Mouse (Mus musculus) C2C12 (cell line): ENCODE data around the gene Hdac4. TPM values are rescaled to one million over a fixed set of nuclear protein-coding genes. Genes with fewer than 3 reads are reported as not detected.

Source experiments
- H3K27me3 ChIP-seq: one replicate; pipeline ENCODE4 v1.6.1; 2011; ENCODE audit not compliant: control insufficient read depth, insufficient read depth, insufficient read length
- H3K36me3 ChIP-seq: one replicate; pipeline ENCODE4 v1.6.1; 2011; ENCODE audit not compliant: control insufficient read depth, insufficient read depth
- H3K4me3 ChIP-seq: one replicate; pipeline ENCODE4 v1.5.1; 2011; ENCODE audit warnings: mild to moderate bottlenecking, control low read depth; ENCODE audit not compliant: poor library complexity, insufficient read depth, severe bottlenecking
- H3K79me2 ChIP-seq: one replicate; pipeline ENCODE4 v1.6.1; 2011; ENCODE audit not compliant: control insufficient read depth, insufficient read depth
- H3K79me3 ChIP-seq: one replicate; pipeline ENCODE4 v1.6.1; 2011; ENCODE audit warnings: low read depth, control low read depth
- H3ac ChIP-seq: one replicate; pipeline ENCODE3; 2011; ENCODE audit warnings: low read depth; ENCODE audit not compliant: control insufficient read depth, insufficient read length
- CEBPB ChIP-seq: IDR thresholded peaks from one replicate; pipeline ENCODE4 v1.6.1; 2011; ENCODE audit warnings: low read depth, mild to moderate bottlenecking, control low read depth, moderate library complexity
- CTCF ChIP-seq: IDR thresholded peaks from one replicate; pipeline ENCODE4 v1.5.1; 2011; ENCODE audit not compliant: control insufficient read depth, insufficient read depth, insufficient read length
- FOSL1 ChIP-seq: IDR thresholded peaks from one replicate; pipeline ENCODE4 v1.8.0; 2011; ENCODE audit warnings: mild to moderate bottlenecking, low read length; ENCODE audit not compliant: poor library complexity, insufficient read depth, severe bottlenecking
- MAX ChIP-seq: IDR thresholded peaks from one replicate; pipeline ENCODE4 v1.6.1; 2011; ENCODE audit warnings: mild to moderate bottlenecking, control low read depth
- MYOD1 ChIP-seq: IDR thresholded peaks from one replicate; pipeline ENCODE4 v1.6.1; 2011; ENCODE audit warnings: low read depth; ENCODE audit not compliant: control insufficient read depth, insufficient read length
- MYOG ChIP-seq: IDR thresholded peaks from one replicate; pipeline ENCODE4 v1.6.1; 2011; ENCODE audit not compliant: control insufficient read depth, insufficient read length; ENCODE audit errors: extremely low read depth
- USF1 ChIP-seq: IDR thresholded peaks from one replicate; pipeline ENCODE4 v1.6.1; 2011; ENCODE audit warnings: low read depth, mild to moderate bottlenecking, control low read depth, moderate library complexity
- polyA plus RNA-seq: library from polyadenylated mRNA; unstranded; fragments of >200 nt; fragmentation: generic; extraction: Trizol; gene quantifications from one replicate; pipeline ENCODE4 v1.2.1, GENCODE M21; 2012; ENCODE audit warnings: missing spikeins

The Hdac4 gene
- polyA plus RNA-seq, 1 experiment, result 9.6 TPM

GRCm38 (mm10) chr1:92064307-92064706 lies 131.2 kb downstream of the Hdac4 start:
- H3ac ChIP-seq, result no peak overlapping the region
- no peaks in the 10 kb centered on the region for H3K27me3 ChIP-seq
- no peaks in the 10 kb centered on the region for H3K79me3 ChIP-seq
- TF ChIP-seq MYOD1 (no peak), FOSL1 (no peak), MYOG (no peak), CTCF (no peak)
- no peaks in the 10 kb centered on the region for H3K36me3 ChIP-seq
- H3K79me2 ChIP-seq, result peaks cover 12% of the 10 kb centered on the region
- no peak overlapping the region for H3K4me3 ChIP-seq

GRCm38 (mm10) chr1:92063271-92063670 lies 132.2 kb downstream of the Hdac4 start:
- no peaks in the 10 kb centered on the region for H3K79me3 ChIP-seq
- no peak for TF ChIP-seq CTCF
- no peak for TF ChIP-seq FOSL1
- no peak for TF ChIP-seq MAX
- TF ChIP-seq USF1, result no peak
- no peaks in the 10 kb centered on the region for H3K27me3 ChIP-seq
- H3K4me3 ChIP-seq, result no peak overlapping the region
- no peaks in the 10 kb centered on the region for H3K36me3 ChIP-seq
- peaks cover 12% of the 10 kb centered on the region for H3K79me2 ChIP-seq
- no peak overlapping the region for H3ac ChIP-seq

- TF ChIP-seq MAX (no peak), CTCF (no peak), USF1 (no peak), MYOG (no peak), MYOD1 (no peak), FOSL1 (no peak), CEBPB (no peak)
- no peaks in the 10 kb centered on the region for H3K36me3 ChIP-seq
- no peaks in the 10 kb centered on the region for H3K79me3 ChIP-seq
- peaks cover 12% of the 10 kb centered on the region for H3K79me2 ChIP-seq
- H3ac ChIP-seq, result no peak overlapping the region
- no peaks in the 10 kb centered on the region for H3K27me3 ChIP-seq
- no peak overlapping the region for H3K4me3 ChIP-seq
These were observed 134.1 kb downstream of the Hdac4 start for GRCm38 (mm10) chr1:92061198-92062073.

GRCm38 (mm10) chr1:92060532-92061064 lies 134.9 kb downstream of the Hdac4 start:
- Histone ChIP-seq H3K36me3 (no peaks in the 10 kb centered on the region), H3K27me3 (no peaks in the 10 kb centered on the region), H3K79me2 (peaks cover 12% of the 10 kb centered on the region), H3K79me3 (no peaks in the 10 kb centered on the region), H3ac (no peak overlapping the region), H3K4me3 (no peak overlapping the region)
- TF ChIP-seq MAX (no peak), MYOD1 (no peak), MYOG (no peak)

- H3ac ChIP-seq, result no peak overlapping the region
- H3K79me3 ChIP-seq, result no peaks in the 10 kb centered on the region
- H3K36me3 ChIP-seq, result no peaks in the 10 kb centered on the region
- peaks cover 12% of the 10 kb centered on the region for H3K79me2 ChIP-seq
- H3K27me3 ChIP-seq, result no peaks in the 10 kb centered on the region
- TF ChIP-seq USF1, result no peak
- TF ChIP-seq MYOG, result no peak
- no peak for TF ChIP-seq CEBPB
- no peak overlapping the region for H3K4me3 ChIP-seq
These were observed 135.9 kb downstream of the Hdac4 start for GRCm38 (mm10) chr1:92059571-92059970.

- no peaks in the 10 kb centered on the region for H3K36me3 ChIP-seq
- TF ChIP-seq MAX (no peak), MYOD1 (no peak)
- H3K79me3 ChIP-seq, result no peaks in the 10 kb centered on the region
- H3K27me3 ChIP-seq, result no peaks in the 10 kb centered on the region
- H3K4me3 ChIP-seq, result no peak overlapping the region
- H3K79me2 ChIP-seq, result peaks cover 8% of the 10 kb centered on the region
- no peak overlapping the region for H3ac ChIP-seq
These were observed 136.6 kb downstream of the Hdac4 start for GRCm38 (mm10) chr1:92058731-92059425.
